Mouse (Mus musculus): ENCODE data around the gene Gpr18.
A peak's percentile ranks its signal among the peaks of the same experiment; 100 is the strongest.

The Gpr18 gene

DNA sequence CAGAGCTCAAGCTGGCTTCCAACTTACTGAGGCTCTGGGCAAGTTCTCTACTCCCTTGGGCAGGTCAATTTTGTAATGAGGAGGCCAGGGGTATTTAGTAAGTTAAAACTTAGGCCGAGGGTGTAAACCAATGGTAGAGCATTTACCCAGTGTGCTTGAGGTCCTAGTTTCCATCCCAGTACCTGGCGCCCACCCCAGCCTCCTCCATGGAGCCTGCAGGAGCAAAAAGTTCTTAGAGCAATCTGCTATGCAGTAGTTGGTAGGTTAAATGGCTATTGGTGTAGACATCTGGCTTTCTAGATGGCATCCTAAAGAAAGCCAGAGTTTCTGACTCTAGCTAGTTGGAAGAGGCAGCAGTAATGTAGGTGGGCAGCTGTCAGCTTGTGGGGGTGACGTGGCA is 33.9 kb upstream of the Gpr18 start:
- DNase-seq (ENCODE audit: low read depth): no peak

DNA sequence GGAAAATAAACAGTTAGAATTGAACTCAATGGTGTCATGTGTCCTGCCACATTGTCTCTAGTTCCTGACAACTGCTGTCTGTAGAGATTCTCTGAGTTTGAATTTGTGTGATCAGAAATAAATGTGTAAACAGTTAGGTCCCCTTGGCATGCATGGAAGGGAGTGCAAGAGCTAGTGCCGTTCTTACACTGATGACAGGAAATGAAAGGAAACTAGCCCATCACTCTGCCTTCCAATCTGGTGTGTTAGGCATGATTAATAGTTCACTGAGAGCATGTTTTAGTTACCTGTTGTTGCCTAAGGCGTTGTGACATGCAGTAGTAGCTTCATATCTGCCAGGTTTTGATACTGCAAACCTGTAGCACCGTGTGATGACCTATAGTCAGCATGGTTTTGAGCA is 32.4 kb upstream of the Gpr18 start:
- DNase-seq (ENCODE audit: low read depth): no peak

DNA sequence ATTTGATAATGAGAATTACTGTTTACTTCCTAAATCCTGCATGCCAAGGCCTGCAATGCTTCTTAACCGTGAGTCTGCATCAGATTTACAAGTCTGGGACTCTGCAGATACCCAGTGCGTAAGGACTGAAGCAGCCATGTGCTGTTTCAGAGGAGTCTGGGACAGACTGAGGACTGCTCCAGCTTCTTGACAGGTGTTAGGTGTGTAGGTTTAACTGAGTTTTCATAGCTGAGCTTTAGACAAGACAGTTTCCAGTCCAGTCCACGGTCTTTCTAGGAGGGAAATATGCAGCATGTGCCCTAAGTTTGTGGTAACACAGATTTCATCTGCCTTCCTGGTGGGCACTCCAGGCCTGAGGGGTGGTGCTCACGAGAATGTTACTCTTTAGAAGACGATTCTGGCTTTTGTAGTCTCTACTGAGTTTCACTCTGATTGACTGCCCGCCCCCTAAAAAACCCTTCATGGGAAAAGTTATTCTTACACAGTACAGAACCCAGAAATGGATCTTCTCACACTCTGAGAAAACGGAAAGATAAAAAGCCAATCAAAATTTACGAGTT is 31.7 kb upstream of the Gpr18 start:
- no peak for DNase-seq (ENCODE audit: low read depth)

DNA sequence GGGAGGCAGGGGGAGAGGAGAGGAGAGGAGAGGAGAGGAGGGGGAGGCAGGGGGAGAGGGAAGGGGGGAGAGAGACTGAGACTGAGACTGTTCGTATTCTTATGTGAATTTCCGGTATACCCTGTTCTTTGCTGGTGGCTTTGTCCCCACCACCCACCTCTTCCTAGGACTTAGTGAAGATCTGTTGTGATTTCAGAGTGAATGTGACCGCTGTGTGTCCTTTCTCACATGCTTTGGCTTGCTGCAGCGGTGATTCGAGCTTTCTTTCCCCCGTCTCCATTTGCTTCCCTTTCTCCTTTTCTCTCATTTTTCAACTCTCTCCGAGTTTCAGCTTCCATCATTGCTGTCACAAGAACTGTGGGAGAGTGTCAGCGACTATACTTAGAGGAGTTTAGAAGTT is 31.1 kb upstream of the Gpr18 start:
- no peak for DNase-seq (ENCODE audit: low read depth)

DNA sequence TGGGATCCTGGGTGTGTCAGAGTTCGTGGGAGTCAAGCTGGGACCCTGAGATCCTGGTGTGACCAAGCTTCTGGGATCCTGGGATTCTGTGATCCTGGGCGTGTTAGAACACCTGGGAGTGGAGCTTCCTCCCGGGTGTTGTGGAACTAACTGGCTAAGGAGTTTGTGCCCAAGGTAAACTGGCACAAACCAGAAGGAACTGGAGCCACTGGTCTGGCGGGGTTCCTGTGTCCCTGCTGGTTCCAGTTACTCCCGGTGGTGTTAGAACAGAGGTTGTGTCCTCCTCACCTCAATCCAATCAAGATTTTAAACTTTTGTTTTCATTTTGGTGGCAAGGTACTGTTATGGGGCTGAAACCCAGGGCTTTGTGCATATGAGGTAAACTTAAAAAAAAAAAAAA is 30.6 kb upstream of the Gpr18 start:
- no peak for DNase-seq (ENCODE audit: low read depth)

DNA sequence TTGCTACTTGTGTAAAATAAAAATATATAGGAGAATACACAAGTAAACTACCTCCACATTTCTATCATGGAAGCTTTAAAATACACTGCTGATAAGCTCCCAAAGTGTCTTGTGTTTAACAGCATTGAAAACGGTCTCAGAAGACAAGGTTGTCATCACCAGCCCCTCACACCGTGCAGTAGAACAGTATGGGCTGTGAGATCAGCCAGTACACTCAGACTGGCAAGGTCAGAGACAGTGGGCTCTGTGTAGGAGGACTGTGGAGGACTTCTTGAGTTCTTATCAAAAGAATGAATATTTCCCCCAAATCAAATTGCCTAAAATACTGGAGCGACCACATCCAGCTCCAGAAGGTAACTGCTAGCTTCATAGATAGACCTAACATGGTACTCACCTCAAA is 24.0 kb upstream of the Gpr18 start:
- DNase-seq (ENCODE audit: low read depth): no peak

DNA sequence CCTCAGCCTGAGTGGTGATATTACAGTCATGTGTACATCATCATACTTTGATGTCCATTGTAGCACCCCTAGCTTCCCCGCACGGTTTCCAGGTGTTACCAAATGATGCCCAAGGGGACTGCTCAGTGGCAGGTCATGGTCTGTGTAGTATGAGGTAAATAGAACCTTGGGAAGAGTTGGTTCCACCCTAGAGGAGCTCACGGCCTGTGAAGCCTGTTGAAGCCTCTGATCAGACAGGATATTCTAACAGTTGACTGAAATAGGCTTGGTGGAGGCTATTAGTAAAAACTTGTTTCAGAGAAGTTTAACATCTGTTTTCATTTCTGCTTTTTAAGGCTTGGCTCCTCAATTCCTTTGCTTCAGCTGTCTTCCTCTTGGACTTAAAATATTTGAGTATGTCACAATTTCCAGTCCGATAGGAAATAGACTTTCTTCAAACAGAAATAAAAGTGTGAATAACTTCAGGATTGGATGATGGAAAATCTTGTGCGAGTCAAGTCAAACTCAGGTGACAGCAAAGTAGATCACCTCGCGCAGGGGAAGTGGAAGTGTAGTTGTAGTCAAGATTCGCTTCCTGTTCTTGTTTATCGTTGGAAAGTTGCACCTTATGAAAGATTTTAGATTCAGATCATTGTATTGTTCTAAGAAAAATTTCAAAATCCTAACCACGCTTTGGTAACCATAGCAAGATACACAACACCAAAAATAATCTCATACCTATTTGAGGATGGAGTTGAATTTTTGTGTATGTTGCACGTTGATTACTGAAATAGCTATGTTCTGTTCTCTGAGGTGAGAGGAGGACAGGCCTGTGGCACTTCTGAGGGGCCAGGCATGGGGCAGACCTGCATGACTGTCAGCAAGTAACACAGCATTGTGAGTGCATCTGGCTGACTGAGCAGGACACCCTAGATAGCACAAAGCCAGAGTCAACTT is 22.9 kb upstream of the Gpr18 start:
- DNase-seq (ENCODE audit: low read depth): no peak

DNA sequence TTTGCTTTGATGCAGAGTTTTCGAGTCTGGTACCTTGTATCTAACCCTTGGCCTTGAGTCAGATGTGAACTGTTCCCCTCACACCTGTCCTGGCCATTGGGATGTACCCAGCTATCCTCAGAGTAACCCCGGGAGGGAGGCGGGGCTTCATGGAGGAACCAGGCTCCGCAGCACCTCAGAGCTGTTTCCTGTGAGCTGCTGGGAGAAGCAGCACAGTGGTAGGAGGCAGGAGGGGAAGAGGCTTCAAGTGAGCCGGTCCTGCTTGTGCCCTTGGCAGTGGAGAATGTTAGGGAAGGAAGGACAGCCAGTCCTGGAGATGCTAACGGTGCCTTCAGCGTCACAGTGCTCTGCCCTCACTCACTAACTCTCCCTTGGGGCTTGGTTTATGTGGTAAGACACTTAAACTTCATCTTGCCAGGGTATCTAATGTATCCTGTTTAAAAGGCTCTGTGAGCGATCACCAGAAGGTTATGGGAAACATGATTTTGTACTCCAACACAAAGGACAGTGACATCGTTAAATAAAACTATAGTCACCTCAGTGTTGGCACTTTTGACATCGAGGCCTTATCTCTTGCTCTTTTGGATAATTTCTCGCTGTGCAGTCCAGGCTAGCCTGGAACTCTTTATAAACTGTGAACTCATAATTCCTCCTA is 22.1 kb upstream of the Gpr18 start:
- DNase-seq (ENCODE audit: low read depth): no peak

DNA sequence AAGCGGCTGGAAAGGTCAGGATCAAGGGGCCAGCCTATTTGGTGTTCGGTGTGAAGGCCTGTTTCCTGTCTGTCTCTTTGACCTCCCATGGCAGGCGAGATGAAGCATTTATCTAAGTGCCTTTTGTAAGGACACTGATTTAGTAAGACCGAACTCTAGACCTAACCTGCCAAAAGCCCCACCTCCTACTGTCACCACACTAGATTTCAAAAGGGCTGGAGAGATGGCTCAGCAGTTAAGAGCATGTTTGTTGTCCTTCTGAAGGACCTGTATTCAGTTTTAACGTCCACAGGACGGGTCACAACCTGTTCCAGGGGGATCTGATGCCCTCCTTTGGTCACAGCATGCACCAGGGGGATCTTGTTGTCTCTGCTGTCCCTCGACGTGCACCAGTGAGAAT is 21.3 kb upstream of the Gpr18 start:
- no peak for DNase-seq (ENCODE audit: low read depth)

DNA sequence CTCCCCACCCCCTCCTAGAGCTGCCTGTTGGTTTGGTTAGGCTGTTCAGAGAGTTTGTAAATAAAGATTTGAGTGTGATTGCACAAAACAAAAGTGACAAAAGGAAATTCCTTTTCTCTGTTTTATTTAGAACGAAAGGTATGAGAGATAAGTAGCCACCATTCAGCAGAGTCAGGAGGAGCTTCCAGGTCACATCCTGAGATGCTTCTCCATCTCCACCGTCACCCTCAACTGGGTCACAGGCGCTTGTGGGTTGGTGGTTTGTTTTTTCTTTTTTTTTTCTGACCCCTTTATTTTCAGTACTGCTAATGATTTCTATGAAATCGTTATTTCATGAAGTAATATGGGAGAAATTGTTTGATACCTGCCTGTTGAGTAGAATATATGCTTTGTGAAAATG is 20.8 kb upstream of the Gpr18 start:
- no peak for DNase-seq (ENCODE audit: low read depth)

DNA sequence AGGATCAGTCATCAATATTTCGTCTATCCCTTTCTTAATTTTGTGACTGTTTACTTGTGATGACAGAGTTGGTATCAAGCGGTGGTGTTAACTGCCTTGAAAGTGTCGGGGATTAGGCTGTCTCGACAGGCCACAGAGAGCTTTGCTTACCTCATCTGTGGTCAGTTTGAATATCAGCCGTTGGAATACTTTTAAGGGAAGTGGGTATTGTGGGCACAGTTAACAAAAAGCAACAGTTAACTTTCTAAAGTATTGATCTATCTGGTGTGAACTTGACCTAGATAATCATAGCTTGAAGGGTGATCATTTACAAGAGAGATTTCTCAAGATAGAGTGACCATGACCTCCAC is 19.0 kb upstream of the Gpr18 start:
- DNase-seq (ENCODE audit: low read depth): no peak

DNA sequence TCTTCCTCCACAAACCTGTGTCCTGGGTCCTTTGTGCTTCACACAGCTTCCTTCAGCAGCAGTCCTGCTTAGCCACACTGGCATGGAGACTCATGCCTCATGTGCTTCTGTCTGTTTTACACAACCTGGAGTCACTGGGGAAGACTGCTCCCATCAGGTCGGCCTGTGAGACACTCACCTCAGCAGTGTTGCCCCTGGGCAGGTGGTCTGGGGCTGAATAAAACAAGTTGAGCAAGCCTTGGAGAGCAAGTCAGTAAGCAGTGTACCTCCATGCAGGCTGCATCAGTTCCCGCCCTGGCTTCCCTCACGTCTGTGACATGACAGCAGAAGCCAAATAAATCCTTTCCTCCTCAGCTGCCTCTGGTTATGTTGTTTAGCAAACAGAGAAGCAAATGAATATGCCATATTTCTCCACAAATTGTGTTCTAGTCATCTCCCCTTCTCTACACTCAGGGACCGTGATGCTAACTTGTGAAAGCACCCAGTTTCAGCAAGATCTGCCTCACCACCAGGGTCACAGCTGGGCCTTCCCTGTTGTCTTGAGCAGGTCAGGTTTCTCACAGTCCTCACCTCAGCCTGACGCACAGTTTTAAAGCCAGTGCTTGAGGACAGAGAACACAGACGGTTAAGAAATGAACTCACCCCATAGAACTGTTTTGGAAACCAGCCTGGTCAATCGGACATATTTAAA is 18.5 kb upstream of the Gpr18 start:
- DNase-seq (ENCODE audit: low read depth): no peak

DNA sequence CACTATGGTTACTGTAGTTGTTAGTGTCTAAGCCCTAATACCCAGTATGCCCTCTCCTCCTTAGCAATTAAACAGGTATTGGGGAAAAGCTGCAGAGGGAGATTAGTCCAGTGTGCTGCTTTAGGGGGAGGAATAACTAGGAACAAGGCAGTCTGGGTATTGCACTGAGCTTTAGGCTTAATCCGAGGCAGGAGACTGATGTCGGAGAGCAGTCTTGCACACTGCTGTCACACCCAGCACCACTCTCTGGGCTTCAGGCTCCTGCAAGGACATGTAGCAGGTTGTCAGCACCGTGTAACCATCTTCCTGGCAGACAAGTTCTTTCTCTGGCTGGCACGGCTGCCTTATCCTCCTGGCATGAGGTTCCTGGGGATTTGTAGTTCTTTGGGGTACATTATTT is 16.6 kb upstream of the Gpr18 start:
- no peak for DNase-seq (ENCODE audit: low read depth)

DNA sequence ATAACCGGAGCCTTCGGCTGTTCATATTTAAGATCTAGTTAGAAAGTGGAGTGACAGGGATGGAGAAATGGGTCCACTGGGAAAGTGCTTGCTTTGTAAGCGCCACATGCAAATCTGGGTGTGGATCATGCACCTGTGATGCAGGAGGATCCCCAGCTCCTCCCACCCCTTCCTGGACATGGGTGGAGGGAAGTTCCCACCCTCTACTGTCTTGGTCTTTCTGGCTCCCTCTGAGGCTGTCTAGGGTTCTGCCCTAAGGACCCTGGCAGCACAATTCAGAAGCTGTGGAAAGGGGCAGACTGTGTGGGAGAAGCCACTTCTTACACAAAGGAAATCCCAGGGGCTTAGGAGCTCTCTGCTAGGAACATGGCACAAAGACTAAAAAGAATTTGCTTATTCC is 16.0 kb upstream of the Gpr18 start:
- DNase-seq (ENCODE audit: low read depth): no peak

DNA sequence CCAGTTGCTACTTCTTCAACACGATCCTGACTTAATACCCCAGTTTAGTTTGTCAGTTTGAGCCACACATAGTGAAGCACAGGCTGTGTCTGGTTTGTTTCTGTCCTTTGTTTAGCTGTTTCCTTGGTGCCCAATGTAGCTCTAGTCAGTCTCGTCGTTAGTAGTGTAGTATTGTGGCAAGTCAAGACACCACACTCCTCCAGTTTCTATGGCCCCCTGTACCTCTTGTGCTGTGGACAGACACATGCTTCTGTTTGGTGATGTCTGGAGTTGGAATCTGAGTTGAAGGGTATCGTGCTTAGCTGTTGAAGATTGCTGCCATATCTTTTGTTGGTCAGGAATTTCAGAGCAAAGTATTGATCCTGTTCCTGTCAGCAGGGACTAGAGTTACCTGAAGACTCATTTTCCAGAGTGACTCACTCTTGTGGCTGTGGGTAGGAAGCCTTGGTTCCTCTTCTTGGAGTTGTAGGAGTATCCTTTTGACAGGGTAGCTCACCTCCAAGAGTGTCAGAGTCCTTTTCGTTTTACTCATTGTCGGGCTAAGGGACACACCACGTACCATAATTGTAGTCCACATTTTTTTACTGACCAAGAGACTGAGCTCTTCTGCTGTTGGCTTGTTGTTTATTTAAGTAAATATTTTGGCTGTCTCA is 15.3 kb upstream of the Gpr18 start:
- DNase-seq (ENCODE audit: low read depth): no peak

DNA sequence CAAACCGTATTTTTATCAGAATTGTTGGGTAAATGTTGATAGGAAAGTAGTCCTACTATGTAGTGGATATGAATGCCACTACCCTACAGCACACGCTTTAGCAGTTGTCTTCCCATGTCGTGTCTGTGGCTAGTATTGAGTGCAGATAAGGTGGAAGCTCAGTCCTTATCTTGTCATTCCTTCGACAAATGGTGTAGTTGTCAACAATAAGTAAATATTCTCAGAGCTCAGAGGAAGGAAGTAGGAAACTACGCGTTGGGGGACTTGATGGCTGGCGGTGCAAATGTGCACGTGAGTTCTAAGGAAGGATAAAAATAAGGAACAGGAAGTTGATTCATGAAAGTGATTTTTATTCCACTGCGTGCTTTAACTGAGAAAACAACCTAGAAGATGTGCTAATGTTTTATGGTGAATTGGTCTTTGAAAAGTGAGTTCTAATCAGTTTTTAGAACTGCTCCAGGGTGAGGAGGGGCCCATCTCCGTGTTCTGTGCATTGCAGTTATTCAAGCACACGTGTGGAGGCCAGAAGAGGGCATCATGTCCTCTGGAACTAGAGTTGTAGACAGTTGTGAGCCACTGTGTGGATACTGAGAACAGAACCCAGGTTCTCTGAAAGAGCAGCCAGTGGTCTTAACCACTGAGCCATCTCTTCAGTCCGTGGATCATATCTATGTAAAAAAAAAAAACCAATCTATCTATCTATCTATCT is 13.8 kb upstream of the Gpr18 start:
- DNase-seq (ENCODE audit: low read depth): no peak

DNA sequence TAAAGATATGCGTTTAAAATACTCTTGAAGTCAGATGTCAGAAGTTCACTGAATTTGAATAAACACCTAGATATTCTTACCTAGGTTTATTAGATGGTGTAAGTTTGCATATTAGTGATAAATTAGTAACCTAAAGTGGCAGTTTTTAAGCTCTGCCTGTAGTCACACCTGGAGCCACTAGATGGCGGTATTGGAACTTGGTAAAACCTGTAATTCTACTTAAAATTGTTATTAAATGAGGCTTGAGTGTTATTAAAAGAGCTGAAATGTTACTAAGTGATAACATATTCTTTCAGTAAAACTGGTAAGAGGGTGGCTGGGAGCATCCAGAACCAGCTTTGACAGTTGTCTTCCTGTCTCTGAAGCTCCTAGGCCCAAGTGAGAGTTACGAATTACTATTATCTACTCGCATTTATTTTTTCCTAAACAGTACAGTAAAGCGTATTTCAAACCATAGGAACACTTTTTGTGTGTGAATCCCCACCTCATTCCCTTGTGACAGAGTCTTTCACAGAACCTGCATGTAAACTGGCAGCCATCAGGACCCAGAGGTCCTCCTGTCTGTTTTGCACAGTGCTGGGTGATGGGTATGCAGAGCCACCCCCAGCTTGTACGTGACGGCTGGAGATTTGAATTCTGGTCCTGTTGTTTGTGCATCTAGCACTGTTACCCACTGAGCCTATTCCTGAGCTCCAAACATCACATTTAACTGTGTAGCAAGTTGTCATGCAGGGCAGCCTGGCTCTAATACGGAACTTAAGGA is 13.0 kb upstream of the Gpr18 start:
- peak; percentile 82 for DNase-seq (ENCODE audit: low read depth)

DNA sequence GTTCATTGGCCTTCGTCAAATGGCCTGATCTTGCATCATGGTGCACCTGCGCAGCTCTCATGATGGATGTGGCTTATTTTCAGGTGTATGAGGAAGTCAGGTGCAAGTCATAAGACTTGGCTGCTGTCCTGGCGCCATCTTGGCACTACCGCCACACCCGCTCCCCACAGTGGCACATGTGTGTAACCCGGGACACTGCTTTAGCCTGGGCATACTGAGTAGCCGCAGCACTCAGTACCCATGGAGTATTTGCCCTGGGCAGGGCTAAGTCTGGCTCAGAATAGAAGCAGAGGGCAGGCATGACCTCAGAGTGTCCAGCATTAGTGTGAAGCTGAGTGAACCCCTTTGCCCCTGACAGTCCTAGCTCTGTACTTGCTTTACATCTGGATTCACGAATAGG is 11.9 kb upstream of the Gpr18 start:
- no peak for DNase-seq (ENCODE audit: low read depth)

DNA sequence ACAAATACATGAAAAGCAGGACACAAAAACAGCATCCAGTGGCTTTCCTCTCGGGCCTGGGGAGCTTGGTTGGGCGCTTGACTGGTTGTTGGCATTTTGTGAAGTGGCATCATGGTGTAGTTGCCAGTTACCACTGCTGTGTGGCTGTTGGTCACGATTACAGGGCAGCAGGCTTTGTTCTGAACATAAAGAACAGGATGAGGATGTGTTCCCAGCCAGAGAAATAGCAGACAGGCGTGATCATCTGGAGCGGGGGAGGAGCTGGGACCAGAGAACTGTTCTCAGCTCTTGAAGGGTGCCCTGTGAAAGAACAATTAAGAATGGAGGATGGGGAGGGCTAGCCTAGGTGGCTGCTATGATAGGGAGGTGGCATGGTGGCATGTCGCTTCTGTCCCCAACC is 11.3 kb upstream of the Gpr18 start:
- DNase-seq (ENCODE audit: low read depth): no peak

DNA sequence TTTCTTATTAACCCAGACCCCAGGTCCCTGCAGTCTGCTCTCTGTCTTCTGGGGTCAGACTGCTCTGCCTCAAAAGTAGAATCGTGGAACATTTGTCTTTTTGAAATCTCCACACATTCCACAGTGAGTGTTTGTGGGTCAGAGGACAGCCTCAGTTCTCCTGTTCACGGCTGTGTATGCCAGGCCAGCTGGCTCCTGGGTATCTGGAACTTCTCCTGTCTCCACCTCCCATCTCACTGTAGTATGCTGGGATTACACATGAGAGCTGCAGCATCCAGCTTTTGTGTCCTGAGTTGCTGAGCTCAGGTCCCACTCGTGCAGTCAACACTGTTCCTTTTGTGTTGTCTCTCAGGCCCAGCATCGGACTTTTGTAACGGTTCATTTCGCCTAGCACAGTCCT is 9.3 kb upstream of the Gpr18 start:
- no peak for DNase-seq (ENCODE audit: low read depth)

DNA sequence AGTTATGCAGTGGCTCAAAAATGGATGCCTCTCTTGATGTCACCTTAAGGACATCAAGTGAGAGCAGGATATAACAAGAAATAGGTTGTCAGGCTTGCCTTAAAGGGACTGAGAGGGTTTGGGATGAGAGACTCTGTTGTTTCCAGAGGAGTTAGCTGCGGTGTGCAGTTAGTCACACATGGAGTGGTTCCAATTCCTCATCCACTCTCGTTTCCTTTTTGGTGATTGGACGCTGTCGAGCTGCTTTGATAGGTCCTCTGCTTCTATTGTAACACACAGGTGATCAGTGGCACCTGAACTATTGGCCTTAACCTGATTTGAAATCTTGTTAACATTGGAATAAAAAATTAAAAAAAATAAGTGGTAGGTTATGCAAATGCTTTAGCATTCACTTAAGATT is 7.2 kb upstream of the Gpr18 start:
- DNase-seq (ENCODE audit: low read depth): no peak

Measured in NIH3T3 (cell line).